Mouse (Mus musculus) ovary, postnatal 14 days (tissue): ENCODE results near the gene Tmem158.

ENCODE experiments used
- DNase-seq: peaks from one replicate; pipeline ENCODE4 v3.0.0; 2022; ENCODE audit warnings: low spot score

Tmem158 gene

GRCm38 (mm10) chr9:123260611-123261021 is at the start of gene Tmem158:
Gene Tmem158 (minus strand): TSS chr9:123260764.
- peak; percentile 66 for DNase-seq

GRCm38 (mm10) chr9:123309685-123310365 is 49.3 kb upstream of the Tmem158 start:
- no peak for DNase-seq

GRCm38 (mm10) chr9:123309073-123309472 is 48.5 kb upstream of the Tmem158 start:
- DNase-seq = no peak

GRCm38 (mm10) chr9:123304917-123305316 is 44.4 kb upstream of the Tmem158 start:
- DNase-seq = no peak

GRCm38 (mm10) chr9:123303952-123304351 is 43.4 kb upstream of the Tmem158 start:
- DNase-seq = no peak

- no peak for DNase-seq
Observed at GRCm38 (mm10) chr9:123302759-123303313, 42.3 kb upstream of the Tmem158 start.

- DNase-seq = no peak
Observed at GRCm38 (mm10) chr9:123297862-123298261, 37.3 kb upstream of the Tmem158 start.

- no peak for DNase-seq
Observed at GRCm38 (mm10) chr9:123296229-123296628, 35.7 kb upstream of the Tmem158 start.

- no peak for DNase-seq
Observed at GRCm38 (mm10) chr9:123294581-123294980, 34.0 kb upstream of the Tmem158 start.

GRCm38 (mm10) chr9:123288378-123288777 is 27.8 kb upstream of the Tmem158 start:
- no peak for DNase-seq

- DNase-seq = no peak
Observed at GRCm38 (mm10) chr9:123285623-123286022, 25.1 kb upstream of the Tmem158 start.

GRCm38 (mm10) chr9:123280775-123281174 is 20.2 kb upstream of the Tmem158 start:
- DNase-seq = no peak

- no peak for DNase-seq
Observed at GRCm38 (mm10) chr9:123278003-123278402, 17.4 kb upstream of the Tmem158 start.

GRCm38 (mm10) chr9:123275373-123275772 is 14.8 kb upstream of the Tmem158 start:
- DNase-seq = no peak

GRCm38 (mm10) chr9:123274674-123275073 is 14.1 kb upstream of the Tmem158 start:
- no peak for DNase-seq

- DNase-seq = no peak
Observed at GRCm38 (mm10) chr9:123273876-123274275, 13.3 kb upstream of the Tmem158 start.

- DNase-seq = no peak
Observed at GRCm38 (mm10) chr9:123271552-123271951, 11.0 kb upstream of the Tmem158 start.

GRCm38 (mm10) chr9:123269906-123270558 is 9.5 kb upstream of the Tmem158 start:
- DNase-seq = no peak

GRCm38 (mm10) chr9:123259896-123260610 is 511 bp downstream of the Tmem158 start:
- DNase-seq = peak; percentile 71

GRCm38 (mm10) chr9:123259461-123259895 is 1.1 kb downstream of the Tmem158 start:
- no peak for DNase-seq

- DNase-seq = no peak
Observed at GRCm38 (mm10) chr9:123258796-123259195, 1.8 kb downstream of the Tmem158 start.

GRCm38 (mm10) chr9:123255736-123256135 is 4.8 kb downstream of the Tmem158 start:
- no peak for DNase-seq

GRCm38 (mm10) chr9:123247992-123248391 is 12.6 kb downstream of the Tmem158 start:
- no peak for DNase-seq
